Mouse (Mus musculus) spleen, adult 2 months (tissue): ENCODE measurements at regions not wholly inside any gene's neighbourhood (a gene's known extent, or its start where the extent isn't known, plus 50 kb on each side); places are given as distances from the start of the nearest gene placed in this dataset.

Source experiments
- DNase-seq, 2 experiments: peaks; one replicate each; pipeline versions ENCODE4 v3.0.0 to v3.0.0-alpha.2; 2012 to 2021; ENCODE audit warnings: low spot score in 2 of 2, low read depth in 1 of 2
- H3K27ac ChIP-seq: fragments of 200-500 bp; 2 replicates; pipeline ENCODE4 v1.5.1; 2012; ENCODE audit warnings: low read length, inconsistent platforms; ENCODE audit not compliant: insufficient read depth
- H3K27me3 ChIP-seq: fragments of 200-500 bp; 2 replicates; pipeline ENCODE4 v1.6.1; 2012; ENCODE audit warnings: mild to moderate bottlenecking, moderate library complexity, low read length, inconsistent platforms; ENCODE audit not compliant: control insufficient read depth, insufficient read depth
- H3K36me3 ChIP-seq: fragments of 200-500 bp; 2 replicates; pipeline ENCODE4 v1.6.1; 2012; ENCODE audit warnings: mild to moderate bottlenecking, low read length, inconsistent platforms; ENCODE audit not compliant: control insufficient read depth, insufficient read depth
- H3K4me1 ChIP-seq: fragments of 200-500 bp; 2 replicates; pipeline ENCODE4 v1.6.1; 2011; ENCODE audit warnings: inconsistent platforms; ENCODE audit not compliant: control insufficient read depth, insufficient read depth, insufficient read length
- H3K4me3 ChIP-seq: fragments of 200-500 bp; 2 replicates; pipeline ENCODE4 v1.5.1; 2011; ENCODE audit warnings: mild to moderate bottlenecking, inconsistent platforms; ENCODE audit not compliant: insufficient read depth, insufficient read length; ENCODE audit errors: extremely low read depth
- CTCF ChIP-seq: fragments of 200-500 bp; IDR thresholded peaks from 2 replicates; pipeline ENCODE4 v1.5.1; 2011; ENCODE audit warnings: mild to moderate bottlenecking, inconsistent platforms; ENCODE audit not compliant: insufficient read depth, insufficient read length, insufficient replicate concordance; ENCODE audit errors: extremely low read depth
- POLR2A ChIP-seq: fragments of 200-500 bp; IDR thresholded peaks from 2 replicates; pipeline ENCODE4 v1.6.1; 2011; ENCODE audit warnings: low read depth, low read length, inconsistent platforms
- WGBS: fragments of 180-500 bp; shearing (Covaris S2); methylation state at CpG from one replicate; pipeline ENCODE4 v1.1.7; 2018; 5-methylcytosine and 5-hydroxymethylcytosine counted together

GRCm38 (mm10) chr5:120251697-120252401 lies 135.6 kb downstream of the Rbm19 start:
- WGBS, result 17% methylated on average over 22 of the region's 22 CpGs
- Histone ChIP-seq H3K4me3 (no peak overlapping the region), H3K4me1 (no peaks in the 10 kb centered on the region), H3K36me3 (no peaks in the 10 kb centered on the region), H3K27ac (no peak overlapping the region), H3K27me3 (no peaks in the 10 kb centered on the region)
- TF ChIP-seq CTCF (no peak), POLR2A (no peak)
- DNase-seq, result no peak

GRCm38 (mm10) chr5:120252551-120252950 lies 136.3 kb downstream of the Rbm19 start:
- Histone ChIP-seq H3K4me3 (no peak overlapping the region), H3K27me3 (no peaks in the 10 kb centered on the region), H3K36me3 (no peaks in the 10 kb centered on the region), H3K27ac (no peak overlapping the region), H3K4me1 (no peaks in the 10 kb centered on the region)
- 30% methylated on average over 8 of the region's 8 CpGs for WGBS
- no peak for DNase-seq
- no peak for TF ChIP-seq POLR2A
- no peak for TF ChIP-seq CTCF

DNA sequence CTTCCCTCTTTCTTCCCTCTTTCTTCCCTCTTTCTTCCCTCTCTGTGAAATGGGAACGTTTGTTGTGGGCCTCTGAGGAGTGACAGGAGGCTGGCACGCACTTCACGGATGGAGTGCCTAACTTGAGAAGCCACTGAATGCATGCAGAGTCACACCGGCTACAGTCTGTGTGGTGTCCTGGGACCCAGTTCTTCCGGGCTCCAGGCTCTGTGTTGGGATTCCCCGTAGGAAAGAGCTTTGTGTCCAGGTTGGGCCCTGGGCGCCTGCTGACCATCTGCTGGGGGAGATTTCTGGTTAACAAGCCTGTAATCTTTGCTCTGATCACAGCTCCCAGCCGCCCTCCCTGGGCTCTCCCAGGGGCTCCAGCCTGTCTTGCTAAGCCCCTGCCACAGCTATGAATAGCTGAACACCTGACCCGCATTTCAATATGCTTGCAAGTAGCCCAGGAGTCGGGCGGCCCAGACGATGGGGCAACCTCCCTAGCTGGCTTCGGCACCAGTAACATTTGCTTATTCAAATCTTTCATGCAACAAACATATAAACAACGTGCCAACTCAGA lies 146.5 kb downstream of the Rbm19 start:
- Histone ChIP-seq H3K4me1 (no peaks in the 10 kb centered on the region), H3K27ac (no peak overlapping the region), H3K27me3 (no peaks in the 10 kb centered on the region), H3K4me3 (no peak overlapping the region), H3K36me3 (no peaks in the 10 kb centered on the region)
- 53% methylated on average over 14 of the region's 14 CpGs for WGBS
- no peak for DNase-seq
- TF ChIP-seq CTCF, result no peak
- no peak for TF ChIP-seq POLR2A

DNA sequence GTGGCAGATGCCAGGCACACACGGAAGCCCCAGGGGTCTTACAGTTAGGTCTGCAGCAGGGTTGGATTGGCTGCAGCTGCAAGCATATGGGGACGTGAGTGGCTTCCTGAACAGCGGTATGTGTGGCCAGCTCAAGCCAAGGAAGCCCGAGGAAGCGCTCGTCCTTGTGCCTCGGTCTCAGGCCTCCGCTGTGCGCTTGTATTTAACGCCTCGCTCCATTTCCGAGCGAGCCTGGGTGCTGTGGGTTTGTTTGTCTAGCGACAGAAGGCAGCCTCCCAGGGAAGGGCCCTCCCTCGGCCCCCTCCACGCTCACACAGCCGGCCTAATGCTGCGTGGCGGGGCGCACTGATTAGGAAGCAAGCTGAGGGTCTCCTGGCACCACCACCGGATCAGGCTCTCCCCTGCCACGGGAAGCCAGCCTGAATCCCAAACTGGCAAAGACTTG lies 153.2 kb downstream of the Rbm19 start:
- Histone ChIP-seq H3K36me3 (no peaks in the 10 kb centered on the region), H3K27ac (no peak overlapping the region), H3K4me1 (no peaks in the 10 kb centered on the region), H3K4me3 (no peak overlapping the region), H3K27me3 (no peaks in the 10 kb centered on the region)
- 17% methylated on average over 22 of the region's 22 CpGs for WGBS
- no peak for DNase-seq
- TF ChIP-seq CTCF (no peak), POLR2A (no peak)

- no peak overlapping the region for H3K4me3 ChIP-seq
- TF ChIP-seq CTCF (no peak), POLR2A (no peak)
- no peaks in the 10 kb centered on the region for H3K27me3 ChIP-seq
- H3K4me1 ChIP-seq, result no peaks in the 10 kb centered on the region
- H3K36me3 ChIP-seq, result no peaks in the 10 kb centered on the region
- no peak overlapping the region for H3K27ac ChIP-seq
- DNase-seq, result no peak
- WGBS, result 73% methylated on average over 14 of the region's 14 CpGs
These were observed 154.8 kb downstream of the Rbm19 start for GRCm38 (mm10) chr5:120270887-120271616.

DNA sequence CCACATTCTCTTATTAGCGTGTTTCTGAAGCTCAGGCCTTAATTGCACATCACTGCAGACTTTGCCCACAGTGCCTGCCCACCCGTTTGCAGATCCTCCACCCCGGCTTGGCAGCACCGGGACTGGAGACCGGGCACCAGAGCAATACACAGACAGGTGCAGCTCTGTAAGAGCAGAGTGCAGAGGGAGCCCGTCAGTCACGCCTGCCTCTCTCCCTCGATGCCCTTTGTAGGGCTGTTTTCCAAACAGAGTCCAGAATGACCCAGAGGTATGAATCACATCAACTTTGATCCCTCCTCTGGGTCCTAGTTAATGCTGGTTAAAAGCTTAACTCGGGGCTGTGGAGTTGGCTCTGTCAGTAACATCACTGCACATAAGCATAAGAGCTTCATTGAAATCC lies 155.3 kb upstream of the Lhx5 start:
- H3K4me3 ChIP-seq, result no peak overlapping the region
- H3K27me3 ChIP-seq, result peaks cover 9% of the 10 kb centered on the region
- TF ChIP-seq CTCF (no peak), POLR2A (no peak)
- WGBS, result 80% methylated on average over 9 of the region's 9 CpGs
- no peak overlapping the region for H3K27ac ChIP-seq
- DNase-seq, result no peak
- H3K4me1 ChIP-seq, result no peaks in the 10 kb centered on the region
- no peaks in the 10 kb centered on the region for H3K36me3 ChIP-seq

DNA sequence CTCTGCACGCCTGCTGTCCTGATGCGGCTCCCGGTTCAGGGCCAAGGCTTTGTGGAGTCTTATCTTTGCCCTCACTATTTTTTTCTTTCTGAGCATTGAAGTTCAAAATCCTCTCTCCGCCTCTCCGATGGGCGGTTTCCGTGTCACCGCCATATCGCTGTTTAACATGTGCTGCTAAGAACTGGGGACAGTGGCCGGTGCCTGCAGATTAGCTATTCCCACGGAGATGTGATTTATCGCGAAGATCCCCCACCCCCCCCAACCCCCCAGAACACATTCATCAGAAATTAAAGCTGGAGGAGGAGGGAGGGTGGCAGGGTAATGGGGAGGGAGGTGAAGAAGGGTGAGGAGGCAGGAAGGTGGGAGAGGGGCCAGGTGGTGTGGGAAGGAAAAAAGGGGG lies 151.2 kb upstream of the Lhx5 start:
- TF ChIP-seq CTCF (no peak), POLR2A (no peak)
- 6% methylated on average over 13 of the region's 13 CpGs for WGBS
- Histone ChIP-seq H3K4me3 (no peak overlapping the region), H3K36me3 (no peaks in the 10 kb centered on the region), H3K27ac (no peak overlapping the region), H3K4me1 (no peaks in the 10 kb centered on the region), H3K27me3 (peaks cover 9% of the 10 kb centered on the region)
- DNase-seq, result no peak
